Mouse (Mus musculus) C2C12 (cell line): ENCODE data around the gene 1700061G19Rik.

Source experiments
- CTCF ChIP-seq: IDR thresholded peaks from one replicate; pipeline ENCODE4 v1.5.1; 2011; ENCODE audit not compliant: control insufficient read depth, insufficient read depth, insufficient read length
- MAX ChIP-seq: IDR thresholded peaks from one replicate; pipeline ENCODE4 v1.6.1; 2011; ENCODE audit warnings: mild to moderate bottlenecking, control low read depth
- MYOD1 ChIP-seq: IDR thresholded peaks from one replicate; pipeline ENCODE4 v1.6.1; 2011; ENCODE audit warnings: low read depth; ENCODE audit not compliant: control insufficient read depth, insufficient read length

DNA sequence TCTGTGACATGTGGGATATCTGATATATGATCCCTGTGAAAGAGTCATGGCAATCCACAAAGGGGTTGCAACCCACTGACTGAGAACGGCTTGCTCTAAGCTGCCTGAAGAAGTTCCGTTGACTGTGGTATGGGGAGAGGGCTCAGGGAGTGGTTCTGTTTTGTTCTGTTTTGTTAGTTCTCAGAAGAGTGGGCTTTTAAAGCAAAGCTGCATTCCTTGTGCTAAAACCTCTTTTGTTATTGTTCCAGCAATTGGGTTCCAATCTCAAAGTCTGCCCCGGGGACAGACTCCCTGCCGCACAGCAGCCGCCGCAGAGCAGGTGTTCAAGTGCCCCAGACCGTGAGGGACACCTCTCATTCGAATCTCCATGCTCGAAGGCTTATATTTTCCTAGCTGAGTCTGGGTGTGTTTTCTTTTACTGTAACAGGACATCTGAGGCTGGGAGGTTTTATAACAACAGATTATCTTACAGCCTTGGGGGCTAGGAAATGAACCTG, 5.7 kb upstream of the 1700061G19Rik start:
- TF ChIP-seq CTCF = no peak
- no peak for TF ChIP-seq MYOD1
- TF ChIP-seq MAX = no peak
